Mouse (Mus musculus) regulatory T cell (primary cell): ENCODE data around the gene Gm26602.

Experiments used
- in situ Hi-C: fragments of 300-600 bp; cut with MboI, MseI; formaldehyde crosslinking; loops from one replicate; pipeline ENCODE4 v1.15.1; 2025; ENCODE audit warnings: high pct_unique_total_duplicates

Gm26602 gene

GRCm38 (mm10) chr10:79931797-79932196 lies 21.1 kb downstream of the Gm26602 start:
- in situ Hi-C loops = no loop called here

GRCm38 (mm10) chr10:79932736-79933135 lies 22.1 kb downstream of the Gm26602 start:
- in situ Hi-C loops = no loop called here

- in situ Hi-C loops = no loop called here
Observed at GRCm38 (mm10) chr10:79933145-79933679, 22.6 kb downstream of the Gm26602 start.

GRCm38 (mm10) chr10:79933861-79934260 lies 23.2 kb downstream of the Gm26602 start:
- in situ Hi-C loops = no loop called here

GRCm38 (mm10) chr10:79934272-79934721 lies 23.6 kb downstream of the Gm26602 start:
- in situ Hi-C loops = no loop called here

DNA sequence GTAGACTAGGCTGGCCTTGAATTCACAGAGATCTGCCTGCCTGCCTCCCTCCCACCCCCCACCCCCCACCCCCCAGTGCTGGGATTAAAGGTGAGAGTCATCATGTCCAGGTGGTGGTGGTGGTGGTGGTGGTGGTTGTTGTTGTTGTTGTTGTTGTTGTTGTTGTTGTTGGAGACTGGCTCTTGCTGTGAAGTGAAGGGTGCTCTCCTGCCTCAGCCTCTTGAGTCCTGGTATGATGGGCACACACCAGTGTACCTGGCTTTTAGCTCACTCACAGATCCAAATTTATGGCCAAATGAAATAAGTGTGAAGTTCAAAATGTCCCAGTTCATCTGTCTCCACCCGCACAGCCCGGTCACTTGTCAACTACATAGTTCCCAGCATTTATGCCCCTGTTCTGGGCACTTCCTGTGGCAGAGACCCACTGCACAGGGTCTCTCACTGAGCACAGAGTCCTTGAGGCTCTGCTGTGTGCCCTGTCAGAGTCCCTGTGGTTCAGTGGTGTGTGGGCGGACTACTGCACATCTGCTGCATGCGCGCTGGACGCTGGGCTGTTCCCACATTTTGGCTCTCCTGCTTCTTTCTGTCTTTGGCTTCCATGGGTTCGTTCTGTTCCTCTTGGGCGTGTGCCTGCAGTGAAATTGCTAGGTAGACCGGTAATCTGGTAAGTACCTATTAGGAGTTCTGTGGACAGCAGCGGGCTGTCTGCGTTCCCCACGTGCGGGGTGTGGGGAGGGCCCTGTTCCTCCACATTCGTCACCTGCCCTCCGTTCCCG lies 24.3 kb downstream of the Gm26602 start:
- in situ Hi-C loops = loop anchor here (5.0 kb wide), 1 partner anchor 38 kb away; no protein-coding TSS in a partner anchor

DNA sequence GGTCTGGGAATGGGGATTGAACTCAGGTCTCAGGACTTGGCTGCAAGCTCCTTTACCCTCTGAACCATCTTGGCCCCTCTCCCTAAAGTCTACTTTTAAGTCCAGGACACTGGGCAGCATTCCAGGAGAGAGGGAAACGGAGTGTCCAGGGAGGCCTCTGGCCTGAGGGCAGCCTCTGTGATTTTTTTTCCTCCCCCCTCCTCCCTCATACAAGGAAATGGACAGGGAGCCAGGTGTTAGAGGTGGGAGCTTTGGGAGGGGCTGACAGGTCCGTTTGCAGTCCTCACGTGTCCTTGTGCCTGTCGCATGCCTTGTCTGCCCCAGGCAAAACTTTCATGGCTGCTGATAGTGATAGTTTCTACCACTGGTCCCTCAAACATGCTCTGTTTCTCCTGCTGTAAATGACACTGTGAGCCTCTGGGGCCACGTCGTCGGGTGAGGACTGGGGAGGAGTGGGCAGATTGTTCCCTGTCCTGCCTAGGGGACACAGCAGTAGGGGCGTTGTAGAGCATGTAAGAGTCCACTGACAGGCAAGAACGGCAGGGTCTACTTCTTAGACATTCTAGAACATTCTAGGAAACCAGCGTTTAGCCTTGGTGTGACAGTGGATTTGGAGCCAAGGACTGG lies 25.7 kb downstream of the Gm26602 start:
- in situ Hi-C loops = loop anchor here (5.0 kb wide), 1 partner anchor 39 kb away; no protein-coding TSS in a partner anchor

DNA sequence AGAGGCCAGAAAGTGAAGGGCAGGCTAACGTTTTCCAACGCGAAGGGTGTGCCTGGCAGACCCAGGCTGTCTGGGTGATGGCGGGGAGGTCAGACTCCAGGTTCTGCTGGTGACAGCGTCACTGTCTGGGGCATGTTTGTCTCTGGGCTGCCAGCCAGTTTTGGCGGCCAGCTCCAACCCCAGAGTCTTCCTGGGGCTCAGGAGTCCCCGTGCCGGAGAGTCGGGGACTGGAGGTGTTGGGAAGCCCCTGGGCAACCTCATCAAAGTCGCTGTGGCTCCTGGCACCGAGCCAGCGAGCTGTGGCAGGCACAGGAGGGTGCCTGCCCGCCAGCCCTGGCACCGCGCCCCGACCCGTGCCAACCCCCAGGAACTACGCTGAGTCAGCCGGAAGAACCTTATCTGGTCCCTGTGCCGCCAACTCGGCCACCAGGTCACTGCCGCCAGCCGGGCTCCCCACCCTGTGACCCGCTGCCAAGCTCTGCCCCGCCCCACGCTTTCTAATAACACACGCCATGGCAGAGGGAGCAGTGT lies 26.3 kb downstream of the Gm26602 start:
- in situ Hi-C loops = loop anchor here (5.0 kb wide), 1 partner anchor 40 kb away; no protein-coding TSS in a partner anchor

DNA sequence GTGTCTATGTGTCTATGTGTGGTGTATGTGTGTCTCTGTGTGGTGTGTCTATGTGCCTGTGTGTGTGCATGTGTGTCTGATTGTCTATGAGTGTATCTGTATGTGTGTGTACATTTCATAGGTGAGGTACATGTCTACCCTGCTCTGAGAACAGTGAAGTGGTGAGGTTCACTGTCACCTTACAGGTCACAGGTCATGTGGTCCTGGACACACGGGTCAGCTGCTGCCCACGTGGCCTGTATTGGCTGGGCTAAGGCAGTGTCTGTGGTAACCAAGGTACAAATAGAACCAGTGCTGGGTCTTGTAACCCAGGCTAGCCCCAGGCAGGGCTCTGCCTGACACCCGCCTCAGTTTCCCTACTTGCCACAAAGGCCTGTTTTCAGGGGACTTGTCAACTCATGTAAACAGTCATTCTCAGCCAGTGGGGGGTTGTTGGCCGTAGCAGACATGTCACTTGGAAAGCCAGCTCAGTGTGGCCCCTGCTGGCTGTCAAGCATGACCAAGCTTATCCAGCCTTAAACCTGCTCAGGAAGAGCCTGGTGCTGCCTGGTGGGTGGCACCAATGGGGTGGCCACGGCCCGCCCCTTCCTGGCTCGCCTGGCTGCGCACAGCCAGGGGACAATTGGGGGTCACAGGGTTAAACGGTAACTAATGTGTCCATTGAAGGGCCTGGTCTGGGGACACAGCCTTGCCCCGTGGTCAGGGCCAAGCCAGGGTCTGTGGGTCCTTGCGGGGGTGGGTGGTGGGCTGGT lies 27.3 kb downstream of the Gm26602 start:
- in situ Hi-C loops = loop anchor here (5.0 kb wide), 1 partner anchor 41 kb away; no protein-coding TSS in a partner anchor

- in situ Hi-C loops = no loop called here
Observed at GRCm38 (mm10) chr10:79940749-79941148, 30.1 kb downstream of the Gm26602 start.

DNA sequence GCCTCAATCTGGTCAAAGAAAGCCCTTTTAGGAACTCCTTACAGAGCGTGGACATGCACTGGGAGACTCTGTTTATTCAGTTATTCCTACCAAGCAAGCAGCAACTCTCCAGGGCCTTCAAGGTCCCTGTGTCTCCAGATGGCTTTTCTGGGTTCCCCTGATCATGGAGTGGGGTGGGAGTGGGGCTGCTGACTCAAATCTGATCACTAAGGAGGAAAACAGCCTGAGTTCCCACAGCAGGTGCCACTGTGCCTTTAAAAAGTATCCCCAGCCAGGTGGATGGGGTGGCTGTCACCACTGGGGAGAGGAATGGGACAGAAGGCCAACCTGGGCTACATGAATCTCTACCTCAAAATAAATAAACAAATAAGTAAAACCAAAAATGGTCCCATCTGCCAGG lies 32.3 kb downstream of the Gm26602 start:
- in situ Hi-C loops = no loop called here

- in situ Hi-C loops = no loop called here
Observed at GRCm38 (mm10) chr10:79943471-79943901, 32.8 kb downstream of the Gm26602 start.

- in situ Hi-C loops = no loop called here
Observed at GRCm38 (mm10) chr10:79945507-79946234, 35.0 kb downstream of the Gm26602 start.

GRCm38 (mm10) chr10:79946752-79947322 lies 36.2 kb downstream of the Gm26602 start:
- in situ Hi-C loops = no loop called here

- in situ Hi-C loops = no loop called here
Observed at GRCm38 (mm10) chr10:79947502-79947901, 36.8 kb downstream of the Gm26602 start.

DNA sequence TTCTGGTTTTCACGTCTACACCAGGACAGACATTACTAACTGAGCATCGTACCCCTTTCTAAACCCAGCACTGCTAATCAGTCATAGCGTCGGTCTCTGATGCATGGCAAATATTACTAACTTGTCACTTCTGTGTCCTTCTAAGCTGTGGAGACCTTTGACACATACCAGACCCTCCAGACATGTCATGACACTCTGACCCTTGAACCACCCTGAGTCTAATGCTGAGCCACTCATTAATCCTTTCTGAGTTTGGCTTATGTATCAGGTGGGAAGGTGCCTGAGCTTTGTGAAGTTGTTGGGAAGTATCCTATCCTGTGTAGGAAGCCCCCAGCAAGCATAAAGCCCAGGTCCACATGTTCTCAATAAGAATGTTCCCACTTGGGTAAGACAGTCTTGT lies 39.2 kb downstream of the Gm26602 start:
- in situ Hi-C loops = no loop called here

- in situ Hi-C loops = no loop called here
Observed at GRCm38 (mm10) chr10:79950661-79951060, 40.0 kb downstream of the Gm26602 start.

GRCm38 (mm10) chr10:79953946-79954345 lies 43.3 kb downstream of the Gm26602 start:
- in situ Hi-C loops = no loop called here

DNA sequence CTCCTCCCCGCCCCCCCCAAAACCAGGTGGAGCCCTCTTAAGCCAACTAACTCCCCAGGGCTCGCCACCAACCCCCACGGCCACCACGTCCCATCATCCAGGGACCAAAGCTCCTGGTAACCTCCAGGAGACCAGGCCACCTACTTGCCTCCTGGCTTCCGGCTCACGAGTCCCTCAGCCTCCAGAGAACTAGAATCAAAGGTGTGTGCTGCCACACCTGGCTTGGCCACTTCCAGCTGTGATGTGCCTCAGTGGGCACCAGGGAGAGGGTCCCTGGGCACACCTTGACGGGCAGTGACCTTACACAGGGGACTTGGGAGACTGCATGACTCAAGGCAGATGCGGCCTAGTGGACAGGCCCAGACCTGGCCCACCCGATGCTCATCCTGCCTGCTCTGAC lies 45.0 kb downstream of the Gm26602 start:
- in situ Hi-C loops = no loop called here

DNA sequence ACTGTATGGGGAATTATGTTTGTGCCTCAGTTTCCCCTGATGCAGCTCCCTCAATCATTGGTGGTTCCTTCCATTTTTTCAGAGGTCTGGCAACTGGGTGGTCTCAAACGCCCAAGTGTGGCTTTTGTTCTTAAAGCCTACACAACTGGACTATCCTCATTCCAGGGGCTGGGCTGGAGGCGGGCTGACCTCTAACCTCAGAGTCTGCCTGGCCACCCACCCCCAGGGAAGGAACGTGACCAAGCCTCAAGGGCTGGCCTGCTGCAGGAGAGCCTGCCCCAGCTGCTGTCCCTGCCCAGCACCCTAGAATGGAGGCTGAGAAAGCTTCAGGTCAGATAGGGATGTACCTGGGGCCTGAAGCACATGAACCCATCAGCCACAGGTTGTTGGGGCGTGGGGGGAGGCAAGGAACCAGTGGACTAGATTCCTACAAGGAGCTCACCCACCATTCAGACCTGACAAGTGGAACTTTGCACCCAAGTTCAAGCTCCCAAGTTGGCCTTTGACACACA lies 46.0 kb downstream of the Gm26602 start:
- in situ Hi-C loops = no loop called here
